In the genomic region with DNA sequence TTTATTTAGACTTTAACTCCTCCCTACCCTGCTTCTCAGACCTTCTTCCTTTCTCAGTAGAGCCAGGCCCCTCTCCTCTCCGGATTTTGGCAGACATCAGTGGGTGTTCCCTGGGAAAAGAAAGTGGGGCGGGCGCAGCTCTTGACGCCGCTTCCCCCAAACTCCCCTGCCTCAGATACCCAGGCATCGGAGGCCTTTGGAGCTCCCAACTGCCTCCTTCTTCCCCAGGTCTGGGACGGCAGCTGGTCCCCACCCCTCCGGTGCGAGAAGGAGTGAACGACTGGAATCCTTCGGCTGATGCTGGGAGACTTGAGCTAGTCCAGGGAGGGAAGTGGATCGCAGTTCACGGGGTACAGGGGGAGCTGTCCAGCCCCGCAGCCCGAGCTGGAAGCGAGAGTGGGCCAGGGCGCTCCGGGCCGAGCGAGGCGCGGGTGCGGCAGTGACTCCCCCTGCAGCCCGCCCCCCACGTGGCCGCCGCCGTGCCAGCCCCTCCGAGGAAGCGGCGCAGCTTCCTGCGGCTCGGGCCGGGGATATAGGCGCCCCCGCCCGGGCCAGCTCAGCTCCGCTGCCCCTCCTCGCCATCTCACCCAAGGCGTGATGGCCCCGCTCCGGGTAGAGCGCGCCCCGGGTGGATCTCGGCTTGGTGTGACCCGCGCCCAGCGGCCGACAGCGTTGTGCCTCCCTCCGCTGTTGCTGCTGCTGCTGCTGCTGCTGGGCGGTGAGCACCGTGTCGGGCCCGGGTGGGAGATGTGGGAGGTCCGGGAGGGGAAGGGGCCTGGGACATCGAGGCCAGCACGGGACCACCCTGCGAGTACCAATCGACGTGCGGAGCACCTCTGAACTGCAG, we compare ENCODE assay signal across 8 mouse cellular contexts. TPM values are rescaled to one million over a fixed set of nuclear protein-coding genes. Genes with fewer than 3 reads are reported as not detected.
DNase-seq lines count a peak whose midpoint lies in the region; ATAC-seq and TF ChIP-seq lines count a peak whose summit lies in the region.

A gene (plus strand): TSS at position 174 of the 847 bp plus-strand sequence.

- peak within 1 kb of the TSS; percentile 79 for H3K9ac ChIP-seq in forebrain, embryonic 16.5 days (replicated peaks; ENCODE audit: low read depth, low read length)

- peak within 1 kb of the TSS; percentile 17; the same call in 1 of the 2 replicates for H3K27ac ChIP-seq in cerebellum, adult 2 months (ENCODE audit: insufficient read depth, low read length)
- H3K27ac ChIP-seq in forebrain, embryonic 16.5 days (ENCODE audit: low read length), result no peak within 1 kb of the TSS

- TF ChIP-seq CTCF in cerebellum, adult 2 months (IDR thresholded peaks at IDR 0.05; ENCODE audit: borderline replicate concordance, insufficient read depth, low read depth, low read length), result no peak

- H3K4me1 ChIP-seq in cerebellum, adult 2 months (ENCODE audit: control insufficient read depth, insufficient read depth, low read length), result no peaks in the 10 kb centered on the region
- H3K4me1 ChIP-seq in forebrain, embryonic 16.5 days (replicated peaks; ENCODE audit: control insufficient read depth, insufficient read depth, low read length), result peaks cover 7% of the 10 kb centered on the region; the same call in 1 of the 2 replicates

- WGBS in cerebellum, adult 2 months, result 1% methylated on average over 61 of the region's 63 CpGs
- 1% methylated on average over 63 of the region's 63 CpGs for WGBS in forebrain, embryonic 16.5 days

- peak within 1 kb of the TSS; percentile 93 for H3K4me2 ChIP-seq in forebrain, embryonic 16.5 days (ENCODE audit: low read length)

- peak in 1 of 2 experiments; percentile 22 for DNase-seq in cerebellum, adult 2 months
- DNase-seq in cerebellum, adult 11 months, result no peak
- DNase-seq in adrenal gland, adult 2 months, result peak; percentile 65
- DNase-seq in left cerebral cortex, adult 8-10 months (ENCODE audit: low spot score in 2 of 2), result no peak
- peak; percentile 78 for DNase-seq in lung, postnatal 36 days
- peak; percentile 26 for DNase-seq in splenic B cell, adult 2 months (ENCODE audit: low read depth, low spot score)

- H3K4me3 ChIP-seq in cerebellum, adult 2 months (replicated peaks; ENCODE audit: insufficient read depth, low read depth, low read length), result peak within 1 kb of the TSS; percentile 51
- H3K4me3 ChIP-seq in forebrain, embryonic 16.5 days (replicated peaks; ENCODE audit: low read length), result peak within 1 kb of the TSS; percentile 61

- no peaks in the 10 kb centered on the region; the same call in 1 of the 2 replicates for H3K27me3 ChIP-seq in cerebellum, adult 2 months (ENCODE audit: control insufficient read depth, insufficient read depth, low read length)
- peaks cover 27% of the 10 kb centered on the region for H3K27me3 ChIP-seq in forebrain, embryonic 16.5 days (replicated peaks; ENCODE audit: control insufficient read depth, insufficient read depth, low read length)
- peaks cover 2% of the 10 kb centered on the region; the same call in 1 of the 2 replicates for H3K27me3 ChIP-seq in splenic B cell, adult 2 months (ENCODE audit: control insufficient read depth, insufficient read depth, low read length, poor library complexity, severe bottlenecking)

- peak; percentile 52; the same call in 1 of the 2 replicates for ATAC-seq in forebrain, embryonic 16.5 days
- peak; percentile 17 to 25; a peak in 2 of 4 replicates for ATAC-seq in hematopoietic stem cell, adult 5-6 weeks (replicated peaks in 1 of 2; ENCODE audit: insufficient read depth in 1 of 2, low FRiP score in 2 of 2, low TSS enrichment in 1 of 2, low read depth in 1 of 2, poor library complexity in 2 of 2, severe bottlenecking in 2 of 2)

- no peaks in the 10 kb centered on the region for H3K9me3 ChIP-seq in forebrain, embryonic 16.5 days (ENCODE audit: control insufficient read depth, low read length)

- H3K36me3 ChIP-seq in forebrain, embryonic 16.5 days (ENCODE audit: control insufficient read depth, insufficient read depth), result no peaks in the 10 kb centered on the region
- no peaks in the 10 kb centered on the region for H3K36me3 ChIP-seq in splenic B cell, adult 2 months (ENCODE audit: control insufficient read depth, insufficient read depth, low read length, poor library complexity, severe bottlenecking)

- TF ChIP-seq POLR2A in cerebellum, adult 2 months (IDR thresholded peaks at IDR 0.05; ENCODE audit: borderline replicate concordance, insufficient read depth, low read length), result no peak

RNA-seq across cellular contexts. Expression of the gene that starts here (rescaled TPM):
- 50.3 and 52.7 TPM in 2 replicates for polyA plus RNA-seq in cerebellum, adult 2 months (2012; rRNA removed)
- total RNA-seq in adrenal gland, adult 2 months (2021), result 10 to 100 TPM; 46.5 to 46.9 TPM
- 109 and 114 TPM in 2 replicates for polyA plus RNA-seq in adrenal gland, adult 2 months (2012; rRNA removed)
- 67.4 and 72.0 TPM in 2 replicates for polyA plus RNA-seq in forebrain, embryonic 16.5 days (2015; fragmentation: Nextera tagmentation; extraction: Ambion mirVana)
- total RNA-seq in hematopoietic stem cell, adult 5-6 weeks (2017), result 6.9 TPM in 1 of 2 replicates, not detected in the other
- total RNA-seq in left cerebral cortex, adult 8-10 months (2022), result 10 to 100 TPM; 32.9 to 51.1 (median 37.6) TPM

Comparison
In these comparisons a context has a peak if more than half of its experiments do, and no peak if none do; other contexts are left out.
1. DNase-seq: peak in adrenal gland, adult 2 months (single experiment), lung, postnatal 36 days (single experiment) and splenic B cell, adult 2 months (single experiment); none in cerebellum, adult 11 months (single experiment) and left cerebral cortex, adult 8-10 months (0 of 2).